Mouse (Mus musculus) brown adipose tissue, adult 24 weeks (tissue): ENCODE measurements at regions not wholly inside any gene's neighbourhood (a gene's known extent, or its start where the extent isn't known, plus 50 kb on each side); places are given as distances from the start of the nearest gene placed in this dataset.

ENCODE experiments used
- H3K27ac ChIP-seq: fragments of 200-500 bp; replicated peaks from 2 replicates; pipeline ENCODE4 v1.5.1; 2012; ENCODE audit warnings: low read depth, mild to moderate bottlenecking, low read length
- H3K4me1 ChIP-seq: fragments of 200-500 bp; 2 replicates; pipeline ENCODE4 v1.6.1; 2012; ENCODE audit warnings: low read length, mixed read lengths; ENCODE audit not compliant: control insufficient read depth, insufficient read depth, insufficient read length
- H3K4me3 ChIP-seq: fragments of 200-500 bp; 2 replicates; pipeline ENCODE4 v1.5.1; 2012; ENCODE audit warnings: low read depth, mild to moderate bottlenecking, low read length, moderate library complexity; ENCODE audit not compliant: insufficient read depth

- no peak overlapping the region for H3K27ac ChIP-seq
- no peaks in the 10 kb centered on the region for H3K4me1 ChIP-seq
- H3K4me3 ChIP-seq: no peak overlapping the region
Measured at GRCm38 (mm10) chr10:24407411-24408227, 184.3 kb downstream of the Moxd1 start.

- Histone ChIP-seq H3K27ac (no peak overlapping the region), H3K4me3 (no peak overlapping the region)
Measured at GRCm38 (mm10) chr10:24409976-24410375, 185.3 kb upstream of the Ccn2 start.

DNA sequence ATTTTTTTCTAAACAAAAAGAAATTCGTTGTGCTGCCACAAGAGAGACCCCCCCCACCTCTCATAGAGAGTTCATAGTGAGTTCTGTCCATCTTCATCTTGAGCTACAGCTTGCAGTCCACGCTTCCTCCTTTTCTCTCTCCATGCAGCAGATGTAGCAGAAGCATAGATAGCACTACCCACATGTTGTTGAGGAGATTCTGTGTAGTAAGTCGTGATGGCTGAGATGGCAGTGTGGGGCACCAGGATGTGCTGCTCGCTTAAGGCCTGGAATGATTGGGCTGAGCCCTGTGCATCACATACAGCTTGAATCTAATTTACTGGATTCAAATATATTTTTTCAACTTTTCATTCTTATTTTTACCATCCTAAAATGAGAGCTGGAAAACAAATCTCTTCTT is 184.4 kb upstream of the Ccn2 start:
- no peak overlapping the region for H3K4me3 ChIP-seq
- H3K4me1 ChIP-seq: no peaks in the 10 kb centered on the region
- H3K27ac ChIP-seq: no peak overlapping the region

More at GRCm38 (mm10) chr10:24409976-24410375, 185.3 kb upstream of the Ccn2 start:
- H3K4me1 ChIP-seq: no peaks in the 10 kb centered on the region

- Histone ChIP-seq H3K4me3 (no peak overlapping the region), H3K27ac (no peak overlapping the region), H3K4me1 (no peaks in the 10 kb centered on the region)
Measured at GRCm38 (mm10) chr10:24422498-24423160, 172.6 kb upstream of the Ccn2 start.

DNA sequence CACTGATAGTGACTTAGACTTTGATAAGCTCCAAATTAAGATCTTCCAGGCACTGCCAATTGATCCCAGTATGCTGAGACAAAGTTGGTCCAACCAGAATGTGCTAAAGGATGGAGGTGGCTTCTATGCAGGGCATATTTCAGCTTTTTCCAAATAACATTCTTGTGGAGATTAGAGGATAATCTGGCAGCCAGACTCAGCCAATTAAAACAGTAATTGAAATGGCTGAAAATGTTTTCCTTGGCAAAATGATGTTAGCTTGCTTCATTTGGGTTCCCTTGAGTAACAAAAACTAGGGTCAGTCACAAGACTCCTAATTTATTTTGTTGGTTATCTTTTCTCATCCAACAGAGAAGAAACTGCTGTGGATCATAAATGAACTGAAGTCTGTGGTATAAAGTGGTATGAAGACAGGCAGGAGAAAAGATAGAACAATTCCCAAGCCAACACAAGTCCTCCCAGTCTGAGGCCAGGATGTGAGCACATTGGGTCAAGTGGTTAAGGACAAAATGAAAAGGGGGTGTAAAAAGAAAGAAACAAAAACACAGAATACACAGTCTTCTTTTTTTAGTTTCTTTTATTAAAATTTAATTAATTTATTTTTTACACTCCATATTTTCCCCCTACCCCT is 161.4 kb upstream of the Ccn2 start:
- H3K4me3 ChIP-seq: no peak overlapping the region
- no peaks in the 10 kb centered on the region for H3K4me1 ChIP-seq
- no peak overlapping the region for H3K27ac ChIP-seq

GRCm38 (mm10) chr10:24437177-24437576 is 158.1 kb upstream of the Ccn2 start:
- no peak overlapping the region for H3K4me3 ChIP-seq
- no peaks in the 10 kb centered on the region for H3K4me1 ChIP-seq
- no peak overlapping the region for H3K27ac ChIP-seq

DNA sequence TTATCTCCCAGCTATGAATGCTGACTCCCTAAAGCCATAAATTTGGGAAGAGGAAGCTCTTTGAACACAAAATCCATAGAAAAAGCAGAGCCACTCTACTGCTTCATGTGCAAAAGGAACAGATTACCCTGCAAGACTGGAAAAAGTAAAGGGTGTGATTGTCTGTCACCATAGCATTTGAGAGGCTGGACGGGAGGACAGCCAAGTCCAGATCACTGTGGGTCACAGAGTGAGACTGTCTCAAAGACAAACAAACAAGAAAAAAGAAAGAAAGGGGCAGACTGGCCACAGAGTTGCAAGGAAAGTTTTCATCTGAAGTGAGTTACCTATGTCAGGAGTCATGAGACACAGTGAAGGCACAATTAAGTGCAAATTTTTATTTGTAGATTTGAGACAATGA is 150.7 kb upstream of the Ccn2 start:
- Histone ChIP-seq H3K4me3 (no peak overlapping the region), H3K4me1 (peaks cover 7% of the 10 kb centered on the region; the same call in 1 of the 2 replicates), H3K27ac (no peak overlapping the region)

GRCm38 (mm10) chr10:24445036-24445435 is 150.2 kb upstream of the Ccn2 start:
- no peak overlapping the region for H3K27ac ChIP-seq
- peaks cover 7% of the 10 kb centered on the region; the same call in 1 of the 2 replicates for H3K4me1 ChIP-seq
- H3K4me3 ChIP-seq: no peak overlapping the region

- Histone ChIP-seq H3K27ac (no peak overlapping the region), H3K4me1 (peaks cover 7% of the 10 kb centered on the region; the same call in 1 of the 2 replicates), H3K4me3 (no peak overlapping the region)
Measured at GRCm38 (mm10) chr10:24446168-24446567, 149.1 kb upstream of the Ccn2 start.

DNA sequence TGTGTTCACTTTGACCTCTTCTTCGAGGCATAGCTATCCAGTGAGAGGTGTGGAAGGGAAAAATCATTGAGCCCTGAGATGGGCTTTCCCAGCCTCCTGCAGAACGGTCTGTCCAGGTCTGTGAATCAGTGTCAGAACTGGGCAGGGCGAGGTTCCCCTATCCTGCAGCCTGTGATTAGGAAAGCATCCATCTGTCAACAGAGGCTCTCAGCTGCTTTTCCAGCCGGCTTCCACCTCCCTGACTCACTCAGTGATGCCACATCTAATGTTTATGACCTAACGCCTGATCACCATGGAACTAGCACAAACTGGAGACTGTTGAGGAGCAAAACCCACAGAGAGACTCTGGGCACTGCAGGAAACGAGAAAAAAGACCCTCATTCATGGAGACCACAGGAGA is 148.1 kb upstream of the Ccn2 start:
- Histone ChIP-seq H3K27ac (0 out of 2 replicates have a peak overlapping the region, but pooled peaks have one; percentile 4), H3K4me3 (no peak overlapping the region), H3K4me1 (peaks cover 7% of the 10 kb centered on the region; the same call in 1 of the 2 replicates)

- no peak overlapping the region for H3K4me3 ChIP-seq
- peak overlapping the region; percentile 29; the same call in 1 of the 2 replicates for H3K27ac ChIP-seq
- peaks cover 7% of the 10 kb centered on the region; the same call in 1 of the 2 replicates for H3K4me1 ChIP-seq
Measured at GRCm38 (mm10) chr10:24448001-24448561, 147.2 kb upstream of the Ccn2 start.

DNA sequence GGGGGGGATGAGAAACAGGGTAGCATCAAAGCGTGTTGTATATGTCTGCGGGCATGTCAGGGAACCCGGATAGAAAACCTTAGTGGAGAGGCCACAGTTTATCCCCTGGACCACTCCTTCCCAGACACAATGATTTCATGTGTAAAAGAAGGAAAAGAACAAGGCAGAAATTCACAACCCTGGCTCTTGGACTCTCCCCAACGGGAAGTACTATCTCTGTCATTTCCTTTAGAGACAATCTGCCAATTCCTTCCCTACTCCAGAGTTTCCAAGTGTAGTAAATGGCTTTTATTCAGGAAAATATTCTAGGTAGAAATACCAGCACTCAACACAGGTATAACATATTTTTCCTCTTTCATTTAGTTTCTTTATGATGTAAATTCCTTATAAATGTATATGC is 141.7 kb upstream of the Ccn2 start:
- H3K27ac ChIP-seq: no peak overlapping the region
- no peak overlapping the region for H3K4me3 ChIP-seq
- no peaks in the 10 kb centered on the region for H3K4me1 ChIP-seq

GRCm38 (mm10) chr10:24458667-24459066 is 136.6 kb upstream of the Ccn2 start:
- Histone ChIP-seq H3K27ac (no peak overlapping the region), H3K4me1 (no peaks in the 10 kb centered on the region)

DNA sequence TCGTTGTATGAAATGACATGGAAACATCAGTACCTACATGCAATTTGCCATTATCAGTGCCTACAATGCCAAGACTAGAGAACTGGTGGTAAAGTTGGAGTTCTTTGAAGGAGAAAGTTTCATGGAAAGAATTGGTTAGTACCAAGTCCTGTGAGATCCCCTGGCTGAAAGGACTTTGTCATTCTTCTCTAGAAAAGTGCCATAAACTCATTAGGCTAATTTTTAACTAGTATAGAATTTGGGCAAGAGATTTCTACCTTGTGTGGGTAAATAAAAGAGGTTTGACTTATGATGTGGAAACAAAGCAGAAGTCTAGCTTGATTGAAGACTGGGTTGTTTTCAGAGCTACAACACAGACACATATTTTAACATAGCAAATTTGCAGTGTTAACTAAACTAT is 131.4 kb upstream of the Ccn2 start:
- H3K4me1 ChIP-seq: no peaks in the 10 kb centered on the region
- H3K4me3 ChIP-seq: no peak overlapping the region
- no peak overlapping the region for H3K27ac ChIP-seq

More at GRCm38 (mm10) chr10:24458667-24459066, 136.6 kb upstream of the Ccn2 start:
- no peak overlapping the region for H3K4me3 ChIP-seq

- Histone ChIP-seq H3K4me3 (no peak overlapping the region), H3K27ac (no peak overlapping the region)
Measured at GRCm38 (mm10) chr10:24464377-24464776, 130.9 kb upstream of the Ccn2 start.

More at GRCm38 (mm10) chr10:24464377-24464776, 130.9 kb upstream of the Ccn2 start:
- H3K4me1 ChIP-seq: no peaks in the 10 kb centered on the region
